ENCODE assay signal across 8 mouse cellular contexts in the genomic region with DNA sequence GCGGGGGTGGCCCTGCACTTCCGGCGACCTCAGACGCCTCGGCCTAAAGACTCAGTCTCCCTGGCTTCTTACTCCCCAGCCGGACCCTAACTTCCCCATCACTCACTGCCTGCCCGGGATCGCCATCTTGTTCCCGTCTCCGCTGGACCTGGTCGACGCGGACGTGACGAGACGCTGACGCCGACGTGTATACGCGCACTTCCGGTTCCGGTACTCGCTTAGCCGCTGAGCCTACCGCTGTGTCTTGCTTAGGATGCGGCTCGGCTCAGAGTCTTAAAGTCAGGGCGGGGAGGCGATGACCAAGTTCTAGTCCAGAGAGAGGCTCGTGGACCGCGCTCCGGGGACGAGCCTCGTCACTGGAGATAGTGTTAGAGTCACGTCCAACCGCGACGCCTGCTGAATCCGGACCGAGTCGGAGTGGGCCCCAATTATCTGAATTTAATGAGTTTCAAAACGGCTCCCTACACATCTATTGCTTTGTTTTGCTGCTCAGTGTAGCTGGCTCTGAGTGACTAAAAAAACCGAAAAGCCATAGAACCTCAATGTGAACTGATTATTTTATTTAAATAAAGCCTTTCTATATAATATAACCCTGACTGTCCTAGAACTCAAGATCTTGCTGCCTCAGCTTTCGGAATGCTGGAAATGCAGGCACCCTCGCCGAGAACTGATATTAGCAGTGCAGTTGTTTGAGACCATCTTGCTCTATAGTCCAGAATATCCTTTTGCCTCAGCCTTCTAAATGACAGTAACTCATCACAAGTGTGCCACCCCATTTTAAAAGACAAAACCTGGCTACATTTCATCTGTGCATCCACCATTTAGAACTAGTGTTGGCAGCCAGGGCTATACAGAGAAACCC. TPM values are rescaled to one million over a fixed set of nuclear protein-coding genes. Genes with fewer than 3 reads are reported as not detected.
DNase-seq lines count a peak whose midpoint lies in the region; ATAC-seq and TF ChIP-seq lines count a peak whose summit lies in the region.

A gene (minus strand): TSS at position 163 of the 862 bp plus-strand sequence.

- peak within 1 kb of the TSS; percentile 85 for H3K9ac ChIP-seq in forebrain, embryonic 14.5 days (ENCODE audit: low read length)

- H3K4me1 ChIP-seq in forebrain, embryonic 14.5 days (ENCODE audit: control insufficient read depth, insufficient read depth, low read length) = no peaks in the 10 kb centered on the region
- peaks cover 3% of the 10 kb centered on the region for H3K4me1 ChIP-seq in lung, adult 2 months (ENCODE audit: control insufficient read depth, insufficient read depth, low read length)

- TF ChIP-seq CTCF in lung, adult 2 months (IDR thresholded peaks at IDR 0.05; ENCODE audit: insufficient read depth, low read length) = no peak

- peaks cover 15% of the 10 kb centered on the region for H3K36me3 ChIP-seq in forebrain, embryonic 14.5 days (ENCODE audit: control insufficient read depth, insufficient read depth, low read length)

- TF ChIP-seq POLR2A in lung, adult 2 months (IDR thresholded peaks at IDR 0.05; ENCODE audit: borderline replicate concordance, extremely low read depth, low read depth, low read length) = peak; percentile 99

- intact Hi-C loops in heart, postnatal 25 days (cut with DNase I) = no loop called here

- peak within 1 kb of the TSS; percentile 85 for H3K4me3 ChIP-seq in forebrain, embryonic 14.5 days (ENCODE audit: low read depth, low read length)
- H3K4me3 ChIP-seq in lung, adult 2 months (replicated peaks; ENCODE audit: extremely low read depth, low read depth, low read length) = peak within 1 kb of the TSS; percentile 93

- H3K27me3 ChIP-seq in forebrain, embryonic 14.5 days (replicated peaks; ENCODE audit: control insufficient read depth, insufficient read depth, low read length) = no peaks in the 10 kb centered on the region

- H3K9me3 ChIP-seq in forebrain, embryonic 14.5 days (replicated peaks; ENCODE audit: control insufficient read depth, low read length) = no peaks in the 10 kb centered on the region

- WGBS in forebrain, embryonic 14.5 days = 3% methylated on average over 48 of the region's 48 CpGs
- 4% methylated on average over 48 of the region's 48 CpGs for WGBS in lung, adult 2 months

- peak; percentile 100 for ATAC-seq in forebrain, embryonic 14.5 days
- peak; percentile 100 for ATAC-seq in neutrophil, adult 5-6 weeks (ENCODE audit: extremely low read depth, insufficient number of reproducible peaks, low FRiP score, poor library complexity, severe bottlenecking)

- peak within 1 kb of the TSS; percentile 92 for H3K4me2 ChIP-seq in forebrain, embryonic 14.5 days (ENCODE audit: low read length)

- H3K27ac ChIP-seq in forebrain, embryonic 14.5 days (ENCODE audit: low read depth, low read length) = peak within 1 kb of the TSS; percentile 93

- DNase-seq in ES-CJ7 (ENCODE audit: low read depth, low spot score) = peak; percentile 95
- peak; percentile 84 for DNase-seq in cerebellum, adult 11 months
- DNase-seq in forebrain, embryonic 14.5 days (ENCODE audit: low spot score) = peak; percentile 98
- peak; percentile 89 for DNase-seq in heart, postnatal 25 days (ENCODE audit: low spot score)
- peak; percentile 91 to 95 for DNase-seq in layer of hippocampus, adult 18-20 months (ENCODE audit: low spot score in 2 of 2)
- DNase-seq in lung, adult 2 months = peak; percentile 91
- DNase-seq in thymus, adult 18-20 months = peak; percentile 85 to 87

RNA-seq across cellular contexts. Expression of the gene that starts here (rescaled TPM):
- polyA plus RNA-seq in forebrain, embryonic 14.5 days (2014; fragmentation: Nextera tagmentation; extraction: Ambion mirVana) = 38.7 and 51.0 TPM in 2 replicates
- total RNA-seq in heart, postnatal 25 days (2021) = 10 to 100 TPM in 1 of 2 experiments, 1 to 10 TPM in 1; 8.2 to 11.5 TPM
- total RNA-seq in layer of hippocampus, adult 18-20 months (2021) = 10 to 100 TPM; 20.3 to 21.1 TPM
- 0.78 and 1.8 TPM in 2 replicates for polyA plus RNA-seq in lung, adult 2 months (2012; rRNA removed)
- total RNA-seq in neutrophil, adult 5-6 weeks (2017) = 40.1 and 57.0 TPM in 2 replicates

Comparison
In these comparisons a context has a peak if more than half of its experiments do, and no peak if none do; other contexts are left out.
1. Peak in every context shown above with its lines: DNase-seq, ATAC-seq, H3K4me3 ChIP-seq and H3K27ac ChIP-seq.
2. RNA of the gene that starts here (polyA plus RNA-seq): 38.7 to 51.0 TPM in forebrain, embryonic 14.5 days; 0.78 to 1.8 TPM in lung, adult 2 months; every median in the first group is over 10 times any median in the second.